In genomic region chrX:93832337-93832884, GRCm38 (mm10) we compare ENCODE assay signal across 8 mouse cellular contexts. TPM values are rescaled to one million over a fixed set of nuclear protein-coding genes. Genes with fewer than 3 reads are reported as not detected.
DNase-seq lines count a peak whose midpoint lies in the region; ATAC-seq and TF ChIP-seq lines count a peak whose summit lies in the region.

No protein-coding gene starts in this region.

- no peaks in the 10 kb centered on the region for H3K36me3 ChIP-seq in lung, embryonic 14.5 days (ENCODE audit: insufficient read depth)
- no peaks in the 10 kb centered on the region for H3K36me3 ChIP-seq in embryonic facial prominence, embryonic 15.5 days
- H3K36me3 ChIP-seq in limb, embryonic 10.5 days, result no peaks in the 10 kb centered on the region; the same call in 1 of the 2 replicates

- H3K27me3 ChIP-seq in lung, embryonic 14.5 days (ENCODE audit: insufficient read depth, low read length), result no peaks in the 10 kb centered on the region
- no peaks in the 10 kb centered on the region; the same call in 1 of the 2 replicates for H3K27me3 ChIP-seq in embryonic facial prominence, embryonic 15.5 days
- H3K27me3 ChIP-seq in limb, embryonic 10.5 days (ENCODE audit: low read depth, poor library complexity, severe bottlenecking), result peaks cover 26% of the 10 kb centered on the region

- no peaks in the 10 kb centered on the region for H3K9me3 ChIP-seq in lung, embryonic 14.5 days (ENCODE audit: low read depth, low read length)
- H3K9me3 ChIP-seq in embryonic facial prominence, embryonic 15.5 days (replicated peaks), result no peaks in the 10 kb centered on the region
- no peaks in the 10 kb centered on the region for H3K9me3 ChIP-seq in limb, embryonic 10.5 days (replicated peaks)

- peak overlapping the region; percentile 60 for H3K4me2 ChIP-seq in lung, embryonic 14.5 days
- peak overlapping the region; percentile 46 for H3K4me2 ChIP-seq in embryonic facial prominence, embryonic 15.5 days (replicated peaks)

- ATAC-seq in lung, embryonic 14.5 days (ENCODE audit: insufficient read depth), result peak; percentile 35
- no peak for ATAC-seq in embryonic facial prominence, embryonic 15.5 days (ENCODE audit: insufficient number of reproducible peaks, low FRiP score, low TSS enrichment, low read depth)

- DNase-seq in lung, embryonic 14.5 days, result peak; percentile 13
- no peak for DNase-seq in lung, postnatal 14 days
- DNase-seq in limb, embryonic 10.5 days (ENCODE audit: low spot score), result no peak
- no peak for DNase-seq in layer of hippocampus, postnatal 25 days (ENCODE audit: extremely low spot score in 1 of 2, low spot score in 1 of 2)
- no peak for DNase-seq in yolk sac, embryonic 10.5 days (ENCODE audit: low spot score)
- DNase-seq in gastrocnemius, adult 8-10 months (ENCODE audit: low spot score in 2 of 2), result no peak

- TF ChIP-seq POLR2A in olfactory bulb, adult 2 months (IDR thresholded peaks at IDR 0.05; ENCODE audit: insufficient read depth, low read depth, low read length), result no peak

- H3K4me1 ChIP-seq in lung, embryonic 14.5 days (ENCODE audit: insufficient read depth), result no peaks in the 10 kb centered on the region
- no peaks in the 10 kb centered on the region for H3K4me1 ChIP-seq in embryonic facial prominence, embryonic 15.5 days
- H3K4me1 ChIP-seq in limb, embryonic 10.5 days, result 0 out of 2 replicates have a peak, but pooled peaks cover 5% of the 10 kb centered on the region
- no peaks in the 10 kb centered on the region for H3K4me1 ChIP-seq in olfactory bulb, adult 2 months (ENCODE audit: control insufficient read depth, insufficient read depth, low read length)

- H3K9ac ChIP-seq in lung, embryonic 14.5 days, result peak overlapping the region; percentile 64
- H3K9ac ChIP-seq in embryonic facial prominence, embryonic 15.5 days, result no peak overlapping the region

- H3K27ac ChIP-seq in lung, embryonic 14.5 days (ENCODE audit: low read depth), result peak overlapping the region; percentile 91
- H3K27ac ChIP-seq in embryonic facial prominence, embryonic 15.5 days (replicated peaks), result peak overlapping the region; percentile 89
- H3K27ac ChIP-seq in limb, embryonic 10.5 days, result peak overlapping the region; percentile 91
- peak overlapping the region; percentile 20 for H3K27ac ChIP-seq in olfactory bulb, adult 2 months (ENCODE audit: insufficient read depth, low read depth, low read length)

- 23% methylated on average over 14 of the region's 14 CpGs for WGBS in lung, embryonic 14.5 days
- WGBS in embryonic facial prominence, embryonic 15.5 days, result 21% methylated on average over 14 of the region's 14 CpGs
- 24% methylated on average over 14 of the region's 14 CpGs for WGBS in limb, embryonic 10.5 days
- 32% methylated on average over 14 of the region's 14 CpGs for WGBS in olfactory bulb, adult 2 months

- no peak for TF ChIP-seq CTCF in lung, embryonic 14.5 days (IDR thresholded peaks at IDR 0.05; ENCODE audit: low read depth)
- TF ChIP-seq CTCF in olfactory bulb, adult 2 months (IDR thresholded peaks at IDR 0.05; ENCODE audit: insufficient read depth, low read depth, low read length), result no peak

- peak overlapping the region; percentile 55 for H3K4me3 ChIP-seq in lung, embryonic 14.5 days (ENCODE audit: low read depth, low read length)
- peak overlapping the region; percentile 62 for H3K4me3 ChIP-seq in embryonic facial prominence, embryonic 15.5 days (replicated peaks)
- H3K4me3 ChIP-seq in limb, embryonic 10.5 days, result peak overlapping the region; percentile 65
- peak overlapping the region; percentile 87 for H3K4me3 ChIP-seq in olfactory bulb, adult 2 months (ENCODE audit: insufficient read depth, low read depth, low read length)

RNA-seq across cellular contexts. Expression of gene Pdk3, which starts 0.4 kb away (rescaled TPM):
- 68.9 and 72.9 TPM in 2 replicates for polyA plus RNA-seq in lung, embryonic 14.5 days (2014; fragmentation: Nextera tagmentation; extraction: Ambion mirVana)
- 58.6 and 62.2 TPM in 2 replicates for polyA plus RNA-seq in embryonic facial prominence, embryonic 15.5 days (2015; fragmentation: Nextera tagmentation; extraction: Ambion mirVana)
- polyA plus RNA-seq in limb, embryonic 10.5 days (2016; fragmentation: Nextera tagmentation; extraction: Ambion mirVana), result 80.4 and 87.2 TPM in 2 replicates
- polyA plus RNA-seq in olfactory bulb, adult 2 months (2012; ENCODE audit: insufficient read depth, insufficient read length, low replicate concordance, missing spikeins), result not detected in 2 replicates
- total RNA-seq in layer of hippocampus, postnatal 25 days (2021), result 10 to 100 TPM; 41.3 to 42.7 TPM
- 1 to 10 TPM in 2 of 4 experiments, under 1 TPM in 2; 0.75 to 1.3 (median 0.97) TPM for total RNA-seq in gastrocnemius, adult 8-10 months (2022)

Comparison
In these comparisons a context has a peak if more than half of its experiments do, and no peak if none do; other contexts are left out.
1. H3K27ac ChIP-seq: peak in every context shown above with its lines; median percentile 91 in lung, embryonic 14.5 days; 91 in limb, embryonic 10.5 days; 89 in embryonic facial prominence, embryonic 15.5 days; 20 in olfactory bulb, adult 2 months.